Comparison of ENCODE assay signal across 8 mouse cellular contexts in genomic region chr9:45055082-45055713, GRCm38 (mm10). TPM values are rescaled to one million over a fixed set of nuclear protein-coding genes. Genes with fewer than 3 reads are reported as not detected.
A peak's percentile ranks its signal among the peaks of the same experiment; 100 is the strongest.
DNase-seq lines count a peak whose midpoint lies in the region; ATAC-seq and TF ChIP-seq lines count a peak whose summit lies in the region.

Gene Mpzl3 (plus strand): TSS chr9:45055186.

- peak within 1 kb of the TSS; percentile 72 for H3K4me2 ChIP-seq in intestine, postnatal 0 days (replicated peaks; ENCODE audit: low read depth)
- H3K4me2 ChIP-seq in midbrain, embryonic 11.5 days, result peak within 1 kb of the TSS; percentile 54

- peak within 1 kb of the TSS; percentile 52 for H3K4me3 ChIP-seq in intestine, postnatal 0 days (ENCODE audit: low read depth, low read length)
- H3K4me3 ChIP-seq in midbrain, embryonic 11.5 days (ENCODE audit: low read depth, low read length), result peak within 1 kb of the TSS; percentile 58

- peaks cover 2% of the 10 kb centered on the region; the same call in 1 of the 2 replicates for H3K4me1 ChIP-seq in intestine, postnatal 0 days (replicated peaks; ENCODE audit: control insufficient read depth, insufficient read depth, low read length)
- H3K4me1 ChIP-seq in midbrain, embryonic 11.5 days (ENCODE audit: control insufficient read depth, insufficient read depth, low read length), result no peaks in the 10 kb centered on the region

- peak within 1 kb of the TSS; percentile 31 for H3K9ac ChIP-seq in intestine, postnatal 0 days (ENCODE audit: low read depth, low read length)
- peak within 1 kb of the TSS; percentile 64 for H3K9ac ChIP-seq in midbrain, embryonic 11.5 days (ENCODE audit: low read length)

- under 1% methylated on average over 33 of the region's 33 CpGs for WGBS in intestine, postnatal 0 days
- under 1% methylated on average over 33 of the region's 33 CpGs for WGBS in midbrain, embryonic 11.5 days

- H3K9me3 ChIP-seq in intestine, postnatal 0 days (ENCODE audit: control insufficient read depth), result no peaks in the 10 kb centered on the region
- no peaks in the 10 kb centered on the region for H3K9me3 ChIP-seq in midbrain, embryonic 11.5 days (ENCODE audit: control insufficient read depth, low read length)

- H3K27ac ChIP-seq in intestine, postnatal 0 days (ENCODE audit: low read depth, low read length), result peak within 1 kb of the TSS; percentile 86
- peak within 1 kb of the TSS; percentile 97 for H3K27ac ChIP-seq in midbrain, embryonic 11.5 days (ENCODE audit: low read depth, low read length)

- H3K27me3 ChIP-seq in intestine, postnatal 0 days (replicated peaks; ENCODE audit: control insufficient read depth, insufficient read depth, low read length), result no peaks in the 10 kb centered on the region
- 0 out of 2 replicates have a peak, but pooled peaks cover 2% of the 10 kb centered on the region for H3K27me3 ChIP-seq in midbrain, embryonic 11.5 days (ENCODE audit: control insufficient read depth, insufficient read depth, low read length)

- DNase-seq in adrenal gland, adult 18-20 months (ENCODE audit: low spot score in 2 of 2), result peak; percentile 72 to 79
- DNase-seq in embryo, embryonic 11 days, result peak; percentile 96
- peak; percentile 94 for DNase-seq in left cerebral cortex, postnatal 4 days
- DNase-seq in midbrain, embryonic 11.5 days (ENCODE audit: low spot score, missing footprints), result peak; percentile 99
- DNase-seq in skeletal muscle tissue, adult 2 months (ENCODE audit: low read depth, low spot score), result peak; percentile 70

- H3K36me3 ChIP-seq in intestine, postnatal 0 days (ENCODE audit: control insufficient read depth, insufficient read depth), result no peaks in the 10 kb centered on the region
- no peaks in the 10 kb centered on the region for H3K36me3 ChIP-seq in midbrain, embryonic 11.5 days (ENCODE audit: control insufficient read depth, insufficient read depth, low read length)

- peak; percentile 84 for ATAC-seq in granulocyte monocyte progenitor cell, adult 5-6 weeks (replicated peaks; ENCODE audit: poor library complexity, severe bottlenecking)
- ATAC-seq in intestine, postnatal 0 days, result peak; percentile 87
- ATAC-seq in midbrain, embryonic 11.5 days (ENCODE audit: low FRiP score), result peak; percentile 97
- no peak for ATAC-seq in erythroid progenitor cell, adult 5-6 weeks (replicated peaks; ENCODE audit: low FRiP score, poor library complexity, severe bottlenecking)

- intact Hi-C loops in left cerebral cortex, postnatal 4 days (cut with DNase I), result no loop called here

- peak; percentile 45 for TF ChIP-seq CTCF in intestine, postnatal 0 days (IDR thresholded peaks at IDR 0.05; ENCODE audit: low read depth)

RNA-seq across cellular contexts. Expression of gene Mpzl3, which starts in this region (rescaled TPM):
- total RNA-seq in adrenal gland, adult 18-20 months (2021), result 1 to 10 TPM; 7.3 to 9.1 TPM
- 0.19 TPM in 1 of 2 replicates, not detected in the other for total RNA-seq in granulocyte monocyte progenitor cell, adult 5-6 weeks (2014; fragmentation: Nextera tagmentation)
- 1.2 and 2.2 TPM in 2 replicates for total RNA-seq in granulocyte monocyte progenitor cell, adult 5-6 weeks (2017)
- 6.5 and 7.5 TPM in 2 replicates for polyA plus RNA-seq in intestine, postnatal 0 days (2015; fragmentation: Nextera tagmentation; extraction: Ambion mirVana)
- total RNA-seq in left cerebral cortex, postnatal 4 days (2021), result 1 to 10 TPM; 1.7 to 2.1 TPM
- polyA plus RNA-seq in midbrain, embryonic 11.5 days (2014; fragmentation: Nextera tagmentation; extraction: Ambion mirVana), result 2.3 and 2.6 TPM in 2 replicates
- 1.7 TPM in 1 of 2 replicates, not detected in the other for total RNA-seq in erythroid progenitor cell, adult 5-6 weeks (2015; ENCODE audit: low replicate concordance)
- total RNA-seq in erythroid progenitor cell, adult 5-6 weeks (2017; ENCODE audit: low replicate concordance), result not detected in 2 replicates
